Mouse (Mus musculus): ENCODE measurements around the gene Nhlrc2. TPM values are rescaled to one million over a fixed set of nuclear protein-coding genes. Genes with fewer than 3 reads are reported as not detected.

Gene Nhlrc2
- total and polyA plus RNA-seq, 3 experiments: 22.4 to 37.6 (median 34.7) TPM

- Histone ChIP-seq H3K4me3 (ENCODE audit: control insufficient read depth in 1 of 2, insufficient read depth in 1 of 2, low read depth in 2 of 2, low read length in 2 of 2) (no peak overlapping the region), H3K27me3 (ENCODE audit: control insufficient read depth in 1 of 2, insufficient read depth in 2 of 2, low read length in 2 of 2) (no peaks in the 10 kb centered on the region), H3K9ac (ENCODE audit: control insufficient read depth, low read depth, low read length, poor library complexity, severe bottlenecking) (no peak overlapping the region), H3K79me2 (ENCODE audit: control insufficient read depth, insufficient read depth, low read length, poor library complexity) (no peaks in the 10 kb centered on the region), H3K9me3 (replicated peaks; ENCODE audit: insufficient read depth, low read length) (no peaks in the 10 kb centered on the region), H3K4me1 (ENCODE audit: control insufficient read depth in 1 of 2, insufficient read depth in 2 of 2, low read length in 2 of 2) (peaks cover 11 to 12% of the 10 kb centered on the region in 2 experiments), H3K27ac (ENCODE audit: control insufficient read depth, low read depth, low read length) (no peak overlapping the region), H3K36me3 (ENCODE audit: control insufficient read depth in 1 of 2, insufficient read depth in 2 of 2, low read length in 2 of 2) (peaks cover 25 to 56% of the 10 kb centered on the region in 2 experiments)
- TF ChIP-seq SMC3 (IDR thresholded peaks at IDR 0.05; ENCODE audit: low read depth, low read length) (no peak), CHD2 (IDR thresholded peaks at IDR 0.05; ENCODE audit: low read length) (no peak), CTCF (IDR thresholded peaks at IDR 0.05 in 2 of 3, conservative IDR thresholded peaks at IDR 0.05 in 1 of 3; ENCODE audit: control insufficient read depth in 1 of 3, insufficient read depth in 1 of 3, low read depth in 2 of 3, low read length in 3 of 3, poor library complexity in 1 of 3, severe bottlenecking in 1 of 3) (no peak), USF2 (IDR thresholded peaks at IDR 0.05; ENCODE audit: borderline replicate concordance in 1 of 2, insufficient read depth in 1 of 2, low read depth in 1 of 2, low read length in 2 of 2) (no peak), MYC (IDR thresholded peaks at IDR 0.05; ENCODE audit: low read depth, low read length) (no peak), JUND (IDR thresholded peaks at IDR 0.05; ENCODE audit: low read depth, low read length) (no peak), ZC3H11A (IDR thresholded peaks at IDR 0.05; ENCODE audit: low read depth, low read length) (no peak), MEF2A (IDR thresholded peaks at IDR 0.05; ENCODE audit: extremely low read depth, insufficient replicate concordance, low read depth, low read length, poor library complexity, severe bottlenecking) (no peak), ZNF384 (IDR thresholded peaks at IDR 0.05; ENCODE audit: low read depth, low read length) (no peak), E2F4 (IDR thresholded peaks at IDR 0.05; ENCODE audit: borderline replicate concordance, low read depth, low read length) (no peak), ETS1 (IDR thresholded peaks at IDR 0.05; ENCODE audit: low read depth, low read length) (no peak), KAT2A (conservative IDR thresholded peaks at IDR 0.05; ENCODE audit: low read depth, low read length) (no peak), NRF1 (IDR thresholded peaks at IDR 0.05; ENCODE audit: insufficient read depth, low read depth, low read length, poor library complexity, severe bottlenecking) (no peak), SIN3A (IDR thresholded peaks at IDR 0.05; ENCODE audit: low read length) (no peak), NELFE (IDR thresholded peaks at IDR 0.05; ENCODE audit: low read depth, low read length) (no peak)
- no peak for DNase-seq (ENCODE audit: low read depth, low spot score)
These were observed 42.2 kb downstream of the Nhlrc2 start for GRCm38 (mm10) chr19:56590250-56590649.

- no peak for DNase-seq (ENCODE audit: low read depth, low spot score)
- H3K4me3 ChIP-seq (ENCODE audit: control insufficient read depth in 1 of 2, insufficient read depth in 1 of 2, low read depth in 2 of 2, low read length in 2 of 2): no peak overlapping the region
- peaks cover 16 to 49% of the 10 kb centered on the region in 2 experiments for H3K36me3 ChIP-seq (ENCODE audit: control insufficient read depth in 1 of 2, insufficient read depth in 2 of 2, low read length in 2 of 2)
- H3K4me1 ChIP-seq (ENCODE audit: control insufficient read depth in 1 of 2, insufficient read depth in 2 of 2, low read length in 2 of 2): peaks cover 11 to 12% of the 10 kb centered on the region in 2 experiments
- H3K9me3 ChIP-seq (replicated peaks; ENCODE audit: insufficient read depth, low read length): no peaks in the 10 kb centered on the region
- TF ChIP-seq BHLHE40 (IDR thresholded peaks at IDR 0.05; ENCODE audit: borderline replicate concordance, low read depth, low read length) (no peak), NELFE (IDR thresholded peaks at IDR 0.05; ENCODE audit: low read depth, low read length) (no peak), UBTF (IDR thresholded peaks at IDR 0.05; ENCODE audit: borderline replicate concordance, insufficient read depth, low read depth, low read length) (no peak), GATA1 (IDR thresholded peaks at IDR 0.05; ENCODE audit: low read depth, low read length) (no peak), EP300 (IDR thresholded peaks at IDR 0.05; ENCODE audit: low read depth in 1 of 2, low read length in 2 of 2) (no peak), NRF1 (IDR thresholded peaks at IDR 0.05; ENCODE audit: insufficient read depth, low read depth, low read length, poor library complexity, severe bottlenecking) (no peak), USF2 (IDR thresholded peaks at IDR 0.05; ENCODE audit: borderline replicate concordance in 1 of 2, insufficient read depth in 1 of 2, low read depth in 1 of 2, low read length in 2 of 2) (no peak)
- H3K27me3 ChIP-seq (ENCODE audit: control insufficient read depth in 1 of 2, insufficient read depth in 2 of 2, low read length in 2 of 2): no peaks in the 10 kb centered on the region
- no peaks in the 10 kb centered on the region for H3K79me2 ChIP-seq (ENCODE audit: control insufficient read depth, insufficient read depth, low read length, poor library complexity)
- no peak overlapping the region for H3K9ac ChIP-seq (ENCODE audit: control insufficient read depth, low read depth, low read length, poor library complexity, severe bottlenecking)
- no peak overlapping the region for H3K27ac ChIP-seq (ENCODE audit: control insufficient read depth, low read depth, low read length)
These were observed 44.4 kb downstream of the Nhlrc2 start for GRCm38 (mm10) chr19:56592472-56592871.
